Mouse (Mus musculus) lung, adult 2 months (tissue): ENCODE measurements around the gene Higd1a.

Experiments used
- CTCF ChIP-seq: fragments of 200-500 bp; IDR thresholded peaks from 2 replicates; pipeline ENCODE4 v1.5.1; 2011; ENCODE audit warnings: mild to moderate bottlenecking, low read length, control low read depth; ENCODE audit not compliant: insufficient read depth
- POLR2A ChIP-seq: fragments of 200-500 bp; IDR thresholded peaks from 2 replicates; pipeline ENCODE4 v1.6.1; 2011; ENCODE audit warnings: low read depth, mild to moderate bottlenecking, control low read depth, low read length, borderline replicate concordance; ENCODE audit errors: extremely low read depth

DNA sequence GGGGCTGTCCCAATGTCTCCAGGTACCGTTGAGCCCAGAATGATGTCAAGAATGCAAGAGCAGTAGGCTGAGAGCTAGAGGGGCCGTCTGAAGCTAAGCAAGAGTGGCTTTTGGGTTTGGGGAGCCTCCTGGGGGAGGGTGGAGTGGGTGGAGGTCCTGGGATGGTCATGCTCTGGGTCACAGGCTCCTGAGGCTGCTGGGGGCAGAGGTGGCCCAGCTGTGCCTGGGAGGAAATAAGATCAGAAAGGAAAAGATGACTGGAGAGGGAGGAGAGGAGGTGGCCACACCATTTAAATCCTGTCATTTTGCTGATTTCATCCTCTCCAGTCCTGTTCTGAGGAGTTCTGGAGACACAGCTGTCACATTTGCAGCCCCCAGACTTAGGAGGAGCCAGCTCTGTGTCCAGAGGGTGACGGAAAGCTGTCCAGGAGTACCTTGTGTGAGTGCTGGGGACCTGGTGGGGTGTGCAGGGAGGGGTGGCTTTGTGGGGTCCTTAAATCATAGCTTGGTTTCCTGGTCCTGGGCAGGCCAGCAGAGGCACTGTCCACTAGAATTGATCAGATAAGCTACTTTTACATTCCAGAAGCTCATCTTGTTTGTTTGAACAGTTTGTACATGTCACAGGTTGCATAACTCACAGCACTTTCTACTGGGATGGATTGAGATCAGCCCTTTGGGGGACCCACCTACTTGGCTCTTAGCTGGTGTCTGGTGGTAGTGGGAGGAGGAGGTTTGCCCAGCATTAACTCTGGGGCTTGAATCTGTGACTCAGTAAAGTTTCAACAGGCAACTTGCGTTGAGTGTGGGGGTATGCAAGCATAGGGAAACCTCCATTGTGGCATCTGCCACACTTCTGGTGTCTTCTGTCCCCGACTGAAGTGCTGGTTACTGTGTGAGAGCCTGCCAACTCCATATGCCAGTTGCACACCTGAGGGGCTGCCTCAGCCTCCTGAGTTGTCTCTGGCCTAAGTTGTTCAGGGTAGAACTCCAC is 43.8 kb upstream of the Higd1a start:
- TF ChIP-seq POLR2A (no peak), CTCF (no peak)
